Mouse (Mus musculus): ENCODE data around the gene Stk35.

GRCm38 (mm10) chr2:129832993-129833392 is 32.7 kb downstream of the Stk35 start:
- TF ChIP-seq CTCF (IDR thresholded peaks at IDR 0.05; ENCODE audit: low read depth, low read length), result no peak
- TF ChIP-seq TAL1 (conservative IDR thresholded peaks at IDR 0.05; ENCODE audit: low read depth, low read length), result no peak
- no peak for TF ChIP-seq GATA1 (IDR thresholded peaks at IDR 0.05; ENCODE audit: borderline replicate concordance, low read length)
- TF ChIP-seq POLR2AphosphoS5 (IDR thresholded peaks at IDR 0.05; ENCODE audit: insufficient replicate concordance, low read depth, low read length), result no peak
- TF ChIP-seq GATA2 (IDR thresholded peaks at IDR 0.05; ENCODE audit: borderline replicate concordance, low read depth, low read length), result no peak

Measured in G1E (cell line).